Mouse (Mus musculus): ENCODE measurements at regions not wholly inside any gene's neighbourhood (a gene's known extent, or its start where the extent isn't known, plus 50 kb on each side); places are given as distances from the start of the nearest gene placed in this dataset.

- DNase-seq (ENCODE audit: low read depth, low spot score), result no peak
Observed at GRCm38 (mm10) chr7:72590351-72591115, 284.1 kb upstream of the Mctp2 start.

- no peak for DNase-seq (ENCODE audit: low read depth, low spot score)
Observed at GRCm38 (mm10) chr7:72592110-72592509, 285.7 kb upstream of the Mctp2 start.

DNA sequence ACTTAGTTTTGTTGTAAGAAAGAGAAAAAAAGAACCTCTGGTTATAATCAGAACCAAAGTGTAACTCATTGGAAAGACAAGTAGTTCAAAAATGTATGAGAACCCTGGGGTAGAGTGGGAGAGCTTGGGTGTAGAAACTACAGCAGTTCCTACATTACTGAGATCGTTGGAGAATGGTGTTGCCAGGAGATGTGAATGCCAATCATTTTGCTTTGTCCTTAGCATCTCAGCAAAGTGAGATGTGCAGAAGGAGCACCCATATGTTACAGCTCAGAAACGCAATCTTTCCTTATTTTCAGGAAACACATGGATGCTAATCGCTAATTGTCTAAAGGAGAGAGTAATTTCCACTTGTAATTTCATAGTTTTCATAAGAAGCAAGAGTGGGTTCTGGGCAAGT, 286.2 kb upstream of the Mctp2 start:
- DNase-seq (ENCODE audit: low read depth, low spot score), result no peak

GRCm38 (mm10) chr7:72593259-72593658, 286.9 kb upstream of the Mctp2 start:
- no peak for DNase-seq (ENCODE audit: low read depth, low spot score)

DNA sequence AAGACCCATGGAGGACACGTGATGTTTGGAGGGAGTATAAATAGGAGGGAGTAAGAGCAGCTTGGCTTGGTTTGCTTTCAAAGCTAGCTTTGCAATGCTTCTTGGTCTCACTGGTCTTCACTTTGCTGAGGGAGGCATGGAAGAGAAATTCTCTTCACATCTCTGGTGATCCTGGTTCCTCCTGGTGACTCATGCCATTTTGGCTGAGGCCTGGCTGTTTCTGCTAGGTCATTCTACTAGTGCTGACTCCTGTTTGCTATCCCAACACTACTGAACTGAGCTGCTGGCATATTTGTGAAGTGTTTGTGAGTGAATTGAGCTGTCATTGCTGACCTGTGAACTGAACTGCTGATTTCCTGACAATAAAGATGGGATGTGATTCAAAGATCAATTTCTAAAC, 288.3 kb upstream of the Mctp2 start:
- no peak for DNase-seq (ENCODE audit: low read depth, low spot score)

GRCm38 (mm10) chr7:72596985-72597384, 290.6 kb upstream of the Mctp2 start:
- DNase-seq (ENCODE audit: low read depth, low spot score), result no peak

DNA sequence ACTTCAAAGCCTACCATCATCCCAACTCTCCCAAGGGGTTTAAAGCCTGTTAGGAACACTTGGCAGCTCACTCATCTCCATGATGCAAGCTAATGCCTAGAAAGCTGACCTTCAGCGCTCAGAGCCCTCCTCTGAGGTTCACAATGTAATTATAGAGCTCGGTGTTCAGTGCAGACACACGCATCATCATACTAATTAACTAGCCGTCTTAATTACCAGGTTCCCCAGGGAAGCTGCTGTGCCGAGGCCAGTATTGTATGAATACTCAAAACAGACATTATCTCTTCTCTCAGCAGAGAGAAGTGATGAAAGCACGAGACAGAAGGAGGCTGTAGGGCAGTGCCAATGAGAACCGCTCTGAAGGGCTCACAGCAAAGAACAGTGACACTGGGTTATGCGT, 295.5 kb upstream of the Mctp2 start:
- no peak for DNase-seq (ENCODE audit: low read depth, low spot score)

DNA sequence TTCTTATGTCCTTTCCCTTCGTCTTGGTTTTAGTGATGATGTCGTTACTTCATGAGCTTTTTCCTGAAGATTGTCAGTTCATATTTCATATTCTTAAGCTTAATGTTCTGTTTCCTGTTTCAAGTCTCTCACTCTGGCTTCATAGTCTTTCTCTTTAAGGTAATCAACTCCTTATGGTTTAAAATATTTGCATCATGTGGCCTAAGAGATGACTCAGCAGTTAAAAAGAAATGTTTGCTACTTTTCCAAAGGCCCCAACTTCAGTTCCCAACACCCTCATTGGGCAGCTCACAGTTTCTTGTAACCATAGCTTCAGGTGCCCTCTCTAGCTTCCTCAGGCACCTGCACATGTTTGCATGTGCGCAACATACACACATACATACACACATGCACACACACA, 303.4 kb upstream of the Mctp2 start:
- no peak for DNase-seq (ENCODE audit: low read depth, low spot score)

- no peak for DNase-seq (ENCODE audit: low read depth, low spot score)
Observed at GRCm38 (mm10) chr7:72615232-72615631, 308.8 kb upstream of the Mctp2 start.

DNA sequence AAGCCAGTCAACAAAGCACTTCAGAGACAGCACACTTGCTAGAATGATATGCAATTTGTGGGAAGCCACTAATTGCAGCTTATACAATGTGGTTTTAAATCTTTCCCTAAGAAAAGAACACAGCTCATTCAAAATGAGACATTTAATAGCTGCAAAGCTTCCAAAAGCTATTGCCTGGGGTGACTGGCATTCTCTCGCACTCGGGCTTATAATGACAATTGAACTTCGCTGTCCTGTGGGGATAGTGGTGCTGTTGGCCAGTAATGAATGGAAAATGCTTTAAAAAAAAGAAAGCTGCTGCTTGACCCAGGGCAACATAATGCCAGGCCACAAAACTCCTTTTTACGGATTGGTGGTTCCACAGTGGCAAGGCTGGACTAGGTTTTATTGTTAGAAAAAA, 321.0 kb upstream of the Mctp2 start:
- DNase-seq (ENCODE audit: low read depth, low spot score), result no peak

DNA sequence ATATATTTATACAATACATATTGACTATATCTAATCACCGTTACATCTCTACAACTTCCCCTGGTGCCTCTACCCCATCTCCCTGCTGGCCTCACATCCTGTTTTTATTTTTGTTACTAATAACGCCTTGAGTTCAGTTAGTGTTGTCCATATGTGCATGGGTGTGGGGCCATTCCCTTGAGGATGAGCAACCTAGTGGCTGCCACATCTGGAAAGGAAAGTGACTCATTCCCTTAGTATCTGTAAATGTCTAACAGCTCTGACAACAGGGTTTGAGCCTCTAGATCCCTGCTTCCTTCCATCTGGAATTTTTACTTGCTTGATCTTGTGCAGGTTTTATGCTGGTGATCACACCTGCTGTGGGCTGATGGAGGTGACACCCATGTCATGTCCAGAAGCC, 333.2 kb upstream of the Mctp2 start:
- DNase-seq (ENCODE audit: low read depth, low spot score), result no peak

GRCm38 (mm10) chr7:72675018-72675417, 368.6 kb upstream of the Mctp2 start:
- no peak for DNase-seq (ENCODE audit: low read depth, low spot score)

DNA sequence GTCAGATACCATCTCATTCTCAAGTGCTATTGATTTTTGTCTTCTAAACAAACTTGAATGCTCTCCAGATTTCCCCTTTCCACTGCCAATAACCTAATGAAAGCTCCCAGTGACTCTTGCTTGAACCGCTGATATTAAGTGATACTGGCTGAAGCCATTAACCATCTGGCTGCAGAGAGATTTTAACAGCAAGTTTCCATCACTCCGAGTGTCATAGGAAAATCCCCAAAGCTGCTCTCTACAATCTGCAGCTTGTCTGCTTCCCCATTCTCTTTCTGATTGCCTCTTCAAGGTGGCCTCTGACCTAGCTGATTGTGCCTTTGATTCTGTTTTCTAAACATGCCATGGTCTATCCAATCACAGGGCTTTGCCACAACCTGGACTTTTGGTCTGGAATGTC, 379.4 kb upstream of the Mctp2 start:
- DNase-seq (ENCODE audit: low read depth, low spot score), result no peak

- DNase-seq (ENCODE audit: low read depth, low spot score), result no peak
Observed at GRCm38 (mm10) chr7:72687356-72687755, 380.9 kb upstream of the Mctp2 start.

DNA sequence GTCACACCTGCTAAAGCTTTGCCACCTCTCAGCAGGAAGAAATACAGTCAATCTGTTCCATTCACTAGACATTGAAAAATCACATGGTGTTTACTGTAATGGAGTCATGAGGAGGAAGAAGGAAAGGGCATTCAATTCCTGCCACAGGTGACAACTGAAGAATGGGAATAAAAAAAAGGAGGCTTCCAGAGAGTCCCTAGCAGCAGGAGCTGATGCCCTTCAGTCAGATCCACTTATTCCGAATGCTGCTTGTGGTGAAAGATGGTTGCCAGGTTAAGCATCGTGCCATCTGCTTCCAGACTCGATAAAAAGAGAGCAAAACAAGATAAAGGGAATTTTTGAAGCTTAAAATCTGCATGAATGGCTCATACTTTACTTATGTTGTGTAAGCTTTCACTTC, 385.0 kb upstream of the Mctp2 start:
- no peak for DNase-seq (ENCODE audit: low read depth, low spot score)

DNA sequence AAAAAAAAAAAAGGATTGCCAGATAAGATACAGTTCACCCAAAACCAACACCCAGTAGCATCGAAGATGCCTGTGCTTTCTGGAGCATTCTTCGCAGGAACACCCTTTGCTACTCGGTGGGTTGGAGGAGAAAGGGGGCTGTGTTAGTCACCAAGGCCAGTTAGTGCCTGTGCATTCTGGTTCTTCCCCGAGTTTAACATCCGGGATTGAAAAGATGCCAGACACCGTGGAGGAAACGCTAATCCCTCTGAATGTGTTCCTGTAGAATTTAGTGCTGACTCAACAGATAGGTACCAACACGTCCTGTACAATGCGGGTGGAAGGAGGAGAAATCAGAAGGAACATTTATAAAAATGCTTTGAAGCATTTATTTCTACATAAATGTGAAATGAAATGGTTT, 385.5 kb upstream of the Mctp2 start:
- no peak for DNase-seq (ENCODE audit: low read depth, low spot score)

DNA sequence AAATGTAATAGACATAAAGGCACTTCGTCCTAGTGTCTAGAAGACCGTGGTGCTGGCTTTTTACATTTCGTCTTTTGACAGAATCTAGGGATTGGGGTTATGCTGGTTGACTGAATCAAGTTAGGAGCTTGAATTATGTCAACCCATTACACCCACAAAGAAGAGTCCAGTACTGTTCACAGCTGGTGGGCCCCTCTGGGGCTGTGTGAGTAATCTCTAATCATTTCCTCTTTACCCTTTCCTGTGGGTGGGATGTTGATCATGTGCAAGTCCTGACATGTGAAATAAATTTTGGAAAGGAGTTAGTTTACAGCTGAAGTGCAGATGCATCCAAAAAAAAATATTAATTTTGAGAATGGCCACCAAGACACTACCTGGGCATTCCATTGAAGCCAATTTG, 390.3 kb upstream of the Mctp2 start:
- DNase-seq (ENCODE audit: low read depth, low spot score), result no peak

DNA sequence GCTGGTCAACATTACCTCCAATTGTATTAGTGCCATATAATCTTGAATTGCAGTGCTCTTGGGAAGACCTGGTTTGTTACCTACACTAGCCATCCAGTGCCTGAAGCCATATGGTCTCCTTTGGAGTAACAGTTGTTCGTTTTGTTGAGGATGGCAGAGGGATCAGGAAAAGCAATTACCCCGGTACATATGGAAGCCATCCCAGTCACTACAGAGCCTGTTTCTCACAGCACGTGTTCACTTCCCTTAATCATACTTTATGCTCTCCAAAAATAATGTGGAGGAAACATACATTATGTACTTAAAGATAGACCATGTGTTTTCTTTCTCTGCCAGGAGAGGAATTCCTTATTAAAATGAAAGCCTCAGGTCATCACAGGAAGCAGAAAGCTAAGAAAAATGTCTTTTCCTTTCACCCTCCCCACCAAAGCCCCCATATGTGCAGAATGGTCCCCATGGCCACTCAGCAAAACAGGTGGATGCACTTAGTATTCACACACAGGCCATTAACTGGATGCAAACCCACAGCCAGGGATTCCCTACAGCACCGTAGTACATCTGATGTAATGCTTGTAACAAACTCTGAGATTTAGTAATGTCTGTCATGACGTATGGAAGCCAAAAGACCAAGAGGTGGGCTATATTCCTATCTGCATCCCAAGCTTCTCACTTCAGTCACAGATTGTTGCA, 397.4 kb upstream of the Mctp2 start:
- DNase-seq (ENCODE audit: low read depth, low spot score), result no peak

DNA sequence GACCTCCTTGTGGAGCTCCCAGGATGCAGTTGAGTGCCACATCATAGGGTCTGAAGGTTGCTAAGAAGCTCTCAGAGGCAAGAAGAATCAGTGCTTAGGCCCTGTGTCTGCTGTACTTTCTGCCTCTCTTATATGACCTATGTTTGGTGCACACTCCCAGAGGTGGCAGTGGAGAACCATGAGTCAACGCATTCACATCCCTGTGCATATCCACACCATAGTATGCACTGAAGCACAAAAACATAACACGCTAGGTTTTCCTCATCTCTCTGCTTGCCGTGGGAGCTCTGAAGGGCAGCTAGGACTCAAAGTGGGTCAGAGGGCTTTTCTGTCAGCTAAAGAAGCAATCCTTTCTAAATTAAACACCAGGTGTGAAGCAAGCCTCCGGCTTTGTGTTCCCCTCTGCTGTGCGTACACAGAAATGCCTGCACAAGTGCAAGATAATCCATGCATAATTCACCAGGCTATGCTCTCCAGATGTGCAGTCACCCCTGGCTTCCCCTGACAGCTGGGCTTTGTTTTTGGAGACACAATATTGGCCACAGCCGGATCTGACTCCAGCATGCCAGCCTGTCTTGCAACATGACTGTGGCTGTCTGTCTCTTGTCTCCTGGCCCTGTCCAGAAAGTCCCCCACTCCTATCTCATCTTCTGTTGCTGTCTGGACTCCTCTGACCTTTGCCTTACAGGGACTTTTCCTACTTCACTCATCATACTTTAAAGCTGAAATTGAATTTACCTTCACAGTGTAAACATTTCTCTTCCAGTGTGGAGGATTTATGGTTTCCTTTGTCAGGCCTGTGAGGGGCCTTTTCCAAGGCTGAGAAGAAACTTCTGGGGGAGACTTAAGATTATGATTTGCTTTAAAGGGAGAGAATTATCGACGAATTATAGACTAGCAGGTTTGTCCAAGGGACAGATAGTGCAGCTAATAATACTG, 405.1 kb upstream of the Mctp2 start:
- no peak for DNase-seq (ENCODE audit: low read depth, low spot score)

GRCm38 (mm10) chr7:72715401-72715800, 409.0 kb upstream of the Mctp2 start:
- no peak for DNase-seq (ENCODE audit: low read depth, low spot score)

- DNase-seq (ENCODE audit: low read depth, low spot score), result no peak
Observed at GRCm38 (mm10) chr7:72716051-72716450, 409.6 kb upstream of the Mctp2 start.

- no peak for DNase-seq (ENCODE audit: low read depth, low spot score)
Observed at GRCm38 (mm10) chr7:72726214-72726854, 419.9 kb upstream of the Mctp2 start.

All from A20 (cell line).